Mouse (Mus musculus) E14TG2a.4 (cell line): ENCODE measurements at regions not wholly inside any gene's neighbourhood (a gene's known extent, or its start where the extent isn't known, plus 50 kb on each side); places are given as distances from the start of the nearest gene placed in this dataset.

Experiments
- H3K27me3 ChIP-seq: 2 replicates; pipeline ENCODE4 v1.6.1; 2014; ENCODE audit warnings: low read length, control low read depth; ENCODE audit not compliant: insufficient read depth
- H3K36me3 ChIP-seq: 2 replicates; pipeline ENCODE4 v1.6.1; 2014; ENCODE audit warnings: low read length, control low read depth; ENCODE audit not compliant: insufficient read depth
- H3K4me1 ChIP-seq: replicated peaks from 2 replicates; pipeline ENCODE4 v1.6.1; 2014; ENCODE audit warnings: low read depth, low read length, control low read depth
- H3K4me3 ChIP-seq: replicated peaks from 2 replicates; pipeline ENCODE4 v1.5.1; 2014; ENCODE audit warnings: mild to moderate bottlenecking, low read length
- H3K9me3 ChIP-seq: 2 replicates; pipeline ENCODE4 v1.6.1; 2014; ENCODE audit warnings: low read length, control low read depth
- CTCF ChIP-seq: conservative IDR thresholded peaks from 2 replicates; pipeline ENCODE4 v1.5.1; 2014; ENCODE audit warnings: low read length
- NANOG ChIP-seq: IDR thresholded peaks from 2 replicates; pipeline ENCODE4 v1.6.1; 2014; ENCODE audit warnings: borderline replicate concordance, low read length, mixed read lengths
- POU5F1 ChIP-seq: IDR thresholded peaks from 2 replicates; pipeline ENCODE4 v1.6.1; 2014; ENCODE audit warnings: low read length, borderline replicate concordance

- TF ChIP-seq POU5F1 (no peak), NANOG (no peak), CTCF (peak; percentile 45)
- H3K27me3 ChIP-seq, result no peaks in the 10 kb centered on the region
- no peaks in the 10 kb centered on the region for H3K36me3 ChIP-seq
- peaks cover 9% of the 10 kb centered on the region for H3K9me3 ChIP-seq
- no peaks in the 10 kb centered on the region; the same call in 1 of the 2 replicates for H3K4me1 ChIP-seq
- no peak overlapping the region for H3K4me3 ChIP-seq
These were observed 124.9 kb downstream of the Abhd5 start for GRCm38 (mm10) chr9:122476356-122476755.

DNA sequence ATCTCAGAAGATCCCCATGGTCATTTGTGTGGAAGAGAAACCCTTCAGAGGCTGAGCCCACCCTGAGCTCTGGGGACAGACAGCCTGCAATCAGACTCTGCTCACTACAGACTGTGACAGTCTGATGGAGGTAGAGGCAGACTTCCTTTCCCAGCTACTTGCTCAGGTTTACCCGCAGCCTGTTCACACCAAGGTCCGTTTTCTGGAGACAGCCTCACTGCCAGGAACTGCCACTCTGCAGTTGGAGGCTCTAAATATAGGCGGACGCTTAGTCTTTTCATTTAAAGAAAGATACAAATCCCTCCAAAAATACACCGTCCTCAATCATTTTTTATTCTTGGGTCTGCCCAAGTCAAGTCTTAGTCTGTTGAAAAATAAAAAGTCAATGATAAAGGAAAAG, 135.6 kb downstream of the Abhd5 start:
- no peaks in the 10 kb centered on the region for H3K27me3 ChIP-seq
- no peak overlapping the region for H3K4me3 ChIP-seq
- H3K9me3 ChIP-seq, result peaks cover 8% of the 10 kb centered on the region
- TF ChIP-seq POU5F1 (no peak), CTCF (no peak), NANOG (no peak)
- H3K36me3 ChIP-seq, result no peaks in the 10 kb centered on the region
- H3K4me1 ChIP-seq, result peaks cover 7% of the 10 kb centered on the region

- TF ChIP-seq CTCF (no peak), NANOG (no peak), POU5F1 (no peak)
These were observed 143.3 kb downstream of the Abhd5 start for GRCm38 (mm10) chr9:122494691-122495090.

GRCm38 (mm10) chr9:122496482-122496985, 145.1 kb downstream of the Abhd5 start:
- TF ChIP-seq NANOG, result no peak
- no peak for TF ChIP-seq CTCF
- no peak for TF ChIP-seq POU5F1
- Histone ChIP-seq H3K9me3 (peaks cover 6% of the 10 kb centered on the region), H3K27me3 (no peaks in the 10 kb centered on the region), H3K4me3 (no peak overlapping the region), H3K4me1 (no peaks in the 10 kb centered on the region), H3K36me3 (no peaks in the 10 kb centered on the region)

More at GRCm38 (mm10) chr9:122494691-122495090, 143.3 kb downstream of the Abhd5 start:
- no peaks in the 10 kb centered on the region for H3K27me3 ChIP-seq
- H3K36me3 ChIP-seq, result no peaks in the 10 kb centered on the region
- H3K4me1 ChIP-seq, result peaks cover 7% of the 10 kb centered on the region
- no peaks in the 10 kb centered on the region; the same call in 1 of the 2 replicates for H3K9me3 ChIP-seq
- H3K4me3 ChIP-seq, result no peak overlapping the region

DNA sequence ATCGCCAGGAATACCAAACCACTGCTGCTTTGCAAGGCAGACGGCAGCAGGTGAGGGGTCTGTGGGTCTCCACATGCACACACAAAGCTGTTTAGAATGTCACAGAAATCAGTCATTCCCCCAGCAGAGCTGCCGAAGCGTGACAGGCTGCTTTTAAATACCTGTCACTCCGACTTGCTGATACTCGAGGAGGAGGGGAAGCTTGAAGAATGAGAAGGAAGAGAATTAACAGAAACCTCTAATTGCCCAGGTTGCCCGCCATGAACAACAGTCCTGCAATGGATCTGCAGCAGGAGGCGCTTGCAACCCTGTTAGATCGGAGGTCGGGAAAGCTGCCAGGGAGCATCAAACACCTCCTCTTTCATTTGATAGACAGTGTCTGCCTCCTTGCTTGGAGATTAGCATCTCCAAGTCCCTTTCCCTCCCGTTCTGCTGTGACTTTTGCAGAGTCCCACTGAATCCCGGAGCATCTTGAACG, 150.5 kb downstream of the Abhd5 start:
- Histone ChIP-seq H3K36me3 (no peaks in the 10 kb centered on the region), H3K9me3 (peaks cover 17% of the 10 kb centered on the region; the same call in 1 of the 2 replicates), H3K4me1 (0 out of 2 replicates have a peak, but pooled peaks cover 2% of the 10 kb centered on the region), H3K27me3 (no peaks in the 10 kb centered on the region), H3K4me3 (no peak overlapping the region)
- TF ChIP-seq CTCF (no peak), POU5F1 (no peak), NANOG (no peak)

DNA sequence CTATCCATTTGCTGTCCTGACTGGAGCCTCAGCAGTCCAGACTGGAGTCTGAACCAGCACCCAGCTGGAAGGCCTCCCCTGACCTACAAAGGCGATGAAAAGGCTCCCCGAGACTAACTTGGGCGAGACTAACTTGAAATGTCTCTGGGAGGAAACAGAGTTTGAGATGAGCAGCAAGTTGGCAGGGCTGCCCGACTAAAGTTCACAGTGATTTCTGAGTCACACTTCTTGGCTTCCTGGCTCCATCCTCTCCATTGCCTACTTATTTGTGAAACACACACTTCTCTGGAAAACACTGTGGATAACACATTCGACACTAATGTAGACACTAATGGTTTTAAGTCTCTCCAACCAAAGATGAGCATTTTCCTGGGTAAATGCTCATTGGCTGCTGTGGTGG, 170.2 kb downstream of the Abhd5 start:
- TF ChIP-seq POU5F1 (no peak), CTCF (no peak), NANOG (no peak)
- Histone ChIP-seq H3K9me3 (no peaks in the 10 kb centered on the region), H3K4me1 (peaks cover 17% of the 10 kb centered on the region), H3K36me3 (no peaks in the 10 kb centered on the region), H3K4me3 (no peak overlapping the region), H3K27me3 (no peaks in the 10 kb centered on the region)

- TF ChIP-seq CTCF (no peak), POU5F1 (no peak), NANOG (no peak)
- no peaks in the 10 kb centered on the region for H3K9me3 ChIP-seq
- H3K27me3 ChIP-seq, result no peaks in the 10 kb centered on the region
- H3K4me3 ChIP-seq, result no peak overlapping the region
- peaks cover 18% of the 10 kb centered on the region for H3K4me1 ChIP-seq
- no peaks in the 10 kb centered on the region for H3K36me3 ChIP-seq
These were observed 174.2 kb downstream of the Abhd5 start for GRCm38 (mm10) chr9:122525621-122526055.

GRCm38 (mm10) chr9:122528267-122528666, 176.9 kb downstream of the Abhd5 start:
- Histone ChIP-seq H3K27me3 (no peaks in the 10 kb centered on the region), H3K4me1 (peaks cover 18% of the 10 kb centered on the region), H3K9me3 (no peaks in the 10 kb centered on the region), H3K36me3 (no peaks in the 10 kb centered on the region), H3K4me3 (no peak overlapping the region)
- TF ChIP-seq POU5F1 (no peak), CTCF (no peak), NANOG (no peak)

- Histone ChIP-seq H3K36me3 (no peaks in the 10 kb centered on the region), H3K9me3 (no peaks in the 10 kb centered on the region), H3K4me1 (peaks cover 18% of the 10 kb centered on the region), H3K4me3 (no peak overlapping the region), H3K27me3 (no peaks in the 10 kb centered on the region)
- no peak for TF ChIP-seq NANOG
- no peak for TF ChIP-seq CTCF
- no peak for TF ChIP-seq POU5F1
These were observed 178.3 kb downstream of the Abhd5 start for GRCm38 (mm10) chr9:122529721-122530120.
